Comparison of ENCODE assay signal across 19 mouse cellular contexts in the genomic region with DNA sequence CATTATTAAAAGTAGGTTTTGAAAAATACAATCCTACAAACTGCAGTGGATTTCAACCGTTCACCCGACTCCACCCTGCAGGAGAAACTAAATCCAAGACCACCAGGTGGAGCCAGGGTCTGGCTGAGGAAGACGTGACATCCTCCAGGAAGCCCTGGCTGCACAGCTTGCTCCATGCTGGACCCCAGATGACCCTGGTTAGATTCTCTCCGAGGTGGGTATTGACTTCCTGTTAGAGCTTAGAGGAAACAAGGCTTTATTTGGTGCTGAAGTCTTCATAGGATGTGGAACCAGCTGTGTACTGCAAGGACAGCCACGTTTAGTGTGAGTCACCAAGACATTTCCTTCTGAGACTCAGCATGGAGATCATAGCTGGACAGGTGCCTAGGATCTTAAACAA. TPM values are rescaled to one million over a fixed set of nuclear protein-coding genes. Genes with fewer than 3 reads are reported as not detected.
DNase-seq lines count a peak whose midpoint lies in the region; ATAC-seq and TF ChIP-seq lines count a peak whose summit lies in the region.
"Had no signal": no experiment of that assay in that cellular context is flagged by ENCODE, and none has a peak within 500 bp of the region (broad histone marks: within the 10 kb centered on the region; RNA-seq: fewer than 3 reads in every experiment).

No protein-coding gene starts in this region.

- H3K9ac ChIP-seq in embryonic facial prominence, embryonic 11.5 days (replicated peaks; ENCODE audit: low read length) = no peak overlapping the region
- H3K9ac ChIP-seq in kidney, postnatal 0 days (ENCODE audit: low read depth, low read length) = no peak overlapping the region
- H3K9ac ChIP-seq in kidney, embryonic 16.5 days (replicated peaks; ENCODE audit: low read length) = no peak overlapping the region
- no peak overlapping the region for H3K9ac ChIP-seq in lung, embryonic 16.5 days (ENCODE audit: low read length)
- H3K9ac ChIP-seq in stomach, embryonic 15.5 days = no peak overlapping the region
- H3K9ac ChIP-seq: forebrain, embryonic 12.5 days; limb, embryonic 12.5 days; liver, embryonic 14.5 days had no signal

- WGBS in embryonic facial prominence, embryonic 11.5 days = 72% methylated on average over 5 of the region's 5 CpGs
- 74% methylated on average over 5 of the region's 5 CpGs for WGBS in embryonic facial prominence, embryonic 10.5 days
- WGBS in kidney, postnatal 0 days = 74% methylated on average over 5 of the region's 5 CpGs
- WGBS in kidney, embryonic 16.5 days = 72% methylated on average over 5 of the region's 5 CpGs
- 62% methylated on average over 5 of the region's 5 CpGs for WGBS in lung, embryonic 16.5 days
- WGBS in stomach, embryonic 15.5 days = 65% methylated on average over 5 of the region's 5 CpGs

- no peaks in the 10 kb centered on the region for H3K4me1 ChIP-seq in embryonic facial prominence, embryonic 11.5 days (ENCODE audit: control insufficient read depth, insufficient read depth, low read length)
- H3K4me1 ChIP-seq in embryonic facial prominence, embryonic 10.5 days = no peaks in the 10 kb centered on the region
- H3K4me1 ChIP-seq in kidney, postnatal 0 days (replicated peaks; ENCODE audit: insufficient read depth, low read length) = no peaks in the 10 kb centered on the region
- H3K4me1 ChIP-seq in kidney, embryonic 16.5 days (ENCODE audit: insufficient read depth, low read length) = no peaks in the 10 kb centered on the region
- H3K4me1 ChIP-seq in lung, embryonic 16.5 days (replicated peaks; ENCODE audit: control insufficient read depth, insufficient read depth, low read length) = no peaks in the 10 kb centered on the region
- no peaks in the 10 kb centered on the region for H3K4me1 ChIP-seq in stomach, embryonic 15.5 days
- H3K4me1 ChIP-seq: forebrain, embryonic 12.5 days; heart, embryonic 10.5 days; limb, embryonic 12.5 days had no signal

- no peak overlapping the region for H3K4me3 ChIP-seq in embryonic facial prominence, embryonic 11.5 days (ENCODE audit: low read depth, low read length)
- no peak overlapping the region for H3K4me3 ChIP-seq in embryonic facial prominence, embryonic 10.5 days
- no peak overlapping the region for H3K4me3 ChIP-seq in kidney, postnatal 0 days (replicated peaks; ENCODE audit: low read depth, low read length)
- no peak overlapping the region for H3K4me3 ChIP-seq in kidney, embryonic 16.5 days (ENCODE audit: low read length)
- H3K4me3 ChIP-seq in lung, embryonic 16.5 days (ENCODE audit: low read length) = no peak overlapping the region
- no peak overlapping the region for H3K4me3 ChIP-seq in stomach, embryonic 15.5 days (replicated peaks)
- H3K4me3 ChIP-seq: forebrain, embryonic 12.5 days; heart, embryonic 10.5 days; limb, embryonic 12.5 days had no signal

- peak; percentile 28; the same call in 1 of the 2 replicates for TF ChIP-seq CTCF in kidney, postnatal 0 days (IDR thresholded peaks at IDR 0.05; ENCODE audit: low read depth)

- H3K27ac ChIP-seq in embryonic facial prominence, embryonic 11.5 days (replicated peaks; ENCODE audit: low read depth, low read length) = no peak overlapping the region
- no peak overlapping the region for H3K27ac ChIP-seq in embryonic facial prominence, embryonic 10.5 days (replicated peaks)
- no peak overlapping the region for H3K27ac ChIP-seq in kidney, postnatal 0 days
- H3K27ac ChIP-seq in kidney, embryonic 16.5 days (ENCODE audit: low read length) = no peak overlapping the region
- no peak overlapping the region for H3K27ac ChIP-seq in lung, embryonic 16.5 days (ENCODE audit: low read length)
- H3K27ac ChIP-seq in stomach, embryonic 15.5 days = no peak overlapping the region
- H3K27ac ChIP-seq: forebrain, embryonic 12.5 days; heart, embryonic 10.5 days; limb, embryonic 12.5 days; liver, embryonic 14.5 days had no signal

- no peaks in the 10 kb centered on the region for H3K27me3 ChIP-seq in embryonic facial prominence, embryonic 11.5 days (ENCODE audit: control insufficient read depth, insufficient read depth, low read length)
- no peaks in the 10 kb centered on the region for H3K27me3 ChIP-seq in embryonic facial prominence, embryonic 10.5 days (replicated peaks; ENCODE audit: low read depth, poor library complexity, severe bottlenecking)
- H3K27me3 ChIP-seq in kidney, postnatal 0 days (ENCODE audit: insufficient read depth, low read length) = no peaks in the 10 kb centered on the region
- no peaks in the 10 kb centered on the region for H3K27me3 ChIP-seq in kidney, embryonic 16.5 days (ENCODE audit: insufficient read depth, low read length)
- H3K27me3 ChIP-seq in lung, embryonic 16.5 days (ENCODE audit: control insufficient read depth, insufficient read depth, low read depth, low read length) = no peaks in the 10 kb centered on the region
- no peaks in the 10 kb centered on the region for H3K27me3 ChIP-seq in stomach, embryonic 15.5 days (replicated peaks)
- H3K27me3 ChIP-seq: forebrain, embryonic 12.5 days; limb, embryonic 12.5 days had no signal

- no peak for ATAC-seq in embryonic facial prominence, embryonic 11.5 days (replicated peaks; ENCODE audit: insufficient number of reproducible peaks, low FRiP score, low TSS enrichment, low read depth)
- ATAC-seq in kidney, postnatal 0 days (replicated peaks; ENCODE audit: low FRiP score, low read depth) = no peak
- no peak for ATAC-seq in kidney, embryonic 16.5 days (ENCODE audit: low FRiP score, low TSS enrichment)
- peak; percentile 52 for ATAC-seq in lung, embryonic 16.5 days (ENCODE audit: low read depth)
- peak; percentile 18; the same call in 1 of the 2 replicates for ATAC-seq in stomach, embryonic 15.5 days (ENCODE audit: insufficient read depth, low FRiP score, low read depth)
- ATAC-seq: activated CD4-positive, CD25-positive, alpha-beta regulatory T cell, adult 4 months had no signal

- H3K36me3 ChIP-seq in embryonic facial prominence, embryonic 11.5 days (replicated peaks; ENCODE audit: control insufficient read depth, insufficient read depth, low read depth, low read length) = no peaks in the 10 kb centered on the region
- H3K36me3 ChIP-seq in embryonic facial prominence, embryonic 10.5 days (replicated peaks) = no peaks in the 10 kb centered on the region
- H3K36me3 ChIP-seq in kidney, postnatal 0 days (ENCODE audit: insufficient read depth, low read length) = no peaks in the 10 kb centered on the region
- no peaks in the 10 kb centered on the region for H3K36me3 ChIP-seq in kidney, embryonic 16.5 days (ENCODE audit: insufficient read depth, low read length)
- no peaks in the 10 kb centered on the region for H3K36me3 ChIP-seq in lung, embryonic 16.5 days (ENCODE audit: control insufficient read depth, insufficient read depth, low read length)
- no peaks in the 10 kb centered on the region for H3K36me3 ChIP-seq in stomach, embryonic 15.5 days
- H3K36me3 ChIP-seq: forebrain, embryonic 12.5 days; heart, embryonic 10.5 days; limb, embryonic 12.5 days had no signal

- H3K9me3 ChIP-seq in embryonic facial prominence, embryonic 11.5 days (replicated peaks; ENCODE audit: control insufficient read depth, low read length) = 0 out of 2 replicates have a peak, but pooled peaks cover 2% of the 10 kb centered on the region
- peaks cover 6% of the 10 kb centered on the region for H3K9me3 ChIP-seq in embryonic facial prominence, embryonic 10.5 days
- 0 out of 2 replicates have a peak, but pooled peaks cover 5% of the 10 kb centered on the region for H3K9me3 ChIP-seq in kidney, postnatal 0 days (replicated peaks; ENCODE audit: low read length)
- H3K9me3 ChIP-seq in kidney, embryonic 16.5 days (ENCODE audit: low read length) = peaks cover 9% of the 10 kb centered on the region; the same call in 1 of the 2 replicates
- H3K9me3 ChIP-seq in lung, embryonic 16.5 days (ENCODE audit: control insufficient read depth, low read length) = peaks cover 16% of the 10 kb centered on the region
- H3K9me3 ChIP-seq in stomach, embryonic 15.5 days = no peaks in the 10 kb centered on the region

- H3K4me2 ChIP-seq in embryonic facial prominence, embryonic 11.5 days (ENCODE audit: low read depth, low read length) = no peak overlapping the region
- no peak overlapping the region for H3K4me2 ChIP-seq in kidney, postnatal 0 days (ENCODE audit: low read length)
- H3K4me2 ChIP-seq in kidney, embryonic 16.5 days (replicated peaks; ENCODE audit: low read depth, low read length) = no peak overlapping the region
- H3K4me2 ChIP-seq in lung, embryonic 16.5 days (ENCODE audit: low read depth, low read length) = no peak overlapping the region
- no peak overlapping the region for H3K4me2 ChIP-seq in stomach, embryonic 15.5 days
- H3K4me2 ChIP-seq: forebrain, embryonic 12.5 days; limb, embryonic 12.5 days had no signal

- peak; percentile 7 for DNase-seq in embryonic facial prominence, embryonic 11.5 days (ENCODE audit: low spot score)
- DNase-seq in embryonic facial prominence, embryonic 10.5 days (ENCODE audit: low spot score) = no peak
- peak; percentile 48 for DNase-seq in kidney, postnatal 0 days (ENCODE audit: low spot score)
- no peak for DNase-seq in lung, postnatal 14 days
- DNase-seq in retina, postnatal 1 day = no peak
- DNase-seq: B cell, adult 2 months; cerebellum, adult 9-10 months; gastrocnemius, postnatal 14 days; midbrain, embryonic 14.5 days; right cerebral cortex, postnatal 4 days had no signal

RNA-seq across cellular contexts. Expression of gene Ceacam15, which starts 13.7 kb away (rescaled TPM):
- polyA plus RNA-seq in embryonic facial prominence, embryonic 11.5 days (2014; fragmentation: Nextera tagmentation; extraction: Ambion mirVana) = not detected in 2 replicates
- not detected in 2 replicates for polyA plus RNA-seq in embryonic facial prominence, embryonic 10.5 days (2016; fragmentation: Nextera tagmentation; extraction: Ambion mirVana)
- polyA plus RNA-seq in kidney, postnatal 0 days (2015; fragmentation: Nextera tagmentation; extraction: Ambion mirVana) = not detected in 2 replicates
- not detected in 2 replicates for polyA plus RNA-seq in kidney, embryonic 16.5 days (2015; fragmentation: Nextera tagmentation; extraction: Ambion mirVana)
- polyA plus RNA-seq in lung, embryonic 16.5 days (2015; fragmentation: Nextera tagmentation; extraction: Ambion mirVana) = not detected in 2 replicates
- not detected in 2 replicates for polyA plus RNA-seq in stomach, embryonic 15.5 days (2015; fragmentation: Nextera tagmentation; extraction: Ambion mirVana)
- polyA plus RNA-seq: forebrain, embryonic 12.5 days; hindbrain, embryonic 11.5 days; limb, embryonic 12.5 days; liver, embryonic 14.5 days; midbrain, embryonic 14.5 days had no signal

RNA-seq across cellular contexts. Expression of gene Ceacam9, which starts 32.5 kb away (rescaled TPM):
- polyA plus RNA-seq in embryonic facial prominence, embryonic 11.5 days (2014; fragmentation: Nextera tagmentation; extraction: Ambion mirVana) = not detected in 2 replicates
- polyA plus RNA-seq in embryonic facial prominence, embryonic 10.5 days (2016; fragmentation: Nextera tagmentation; extraction: Ambion mirVana) = not detected in 2 replicates
- polyA plus RNA-seq in kidney, postnatal 0 days (2015; fragmentation: Nextera tagmentation; extraction: Ambion mirVana) = not detected in 2 replicates
- polyA plus RNA-seq in kidney, embryonic 16.5 days (2015; fragmentation: Nextera tagmentation; extraction: Ambion mirVana) = not detected in 2 replicates
- polyA plus RNA-seq in lung, embryonic 16.5 days (2015; fragmentation: Nextera tagmentation; extraction: Ambion mirVana) = not detected in 2 replicates
- polyA plus RNA-seq in stomach, embryonic 15.5 days (2015; fragmentation: Nextera tagmentation; extraction: Ambion mirVana) = not detected in 2 replicates
- polyA plus RNA-seq: activated CD4-positive, CD25-positive, alpha-beta regulatory T cell, adult 4 months; forebrain, embryonic 12.5 days; heart, embryonic 10.5 days; hindbrain, embryonic 11.5 days; limb, embryonic 12.5 days; liver, embryonic 14.5 days; midbrain, embryonic 14.5 days had no signal

RNA-seq across cellular contexts. Expression of gene Ap2s1, which starts 49.0 kb away (rescaled TPM):
- polyA plus RNA-seq in embryonic facial prominence, embryonic 11.5 days (2014; fragmentation: Nextera tagmentation; extraction: Ambion mirVana) = 262 and 279 TPM in 2 replicates
- polyA plus RNA-seq in embryonic facial prominence, embryonic 10.5 days (2016; fragmentation: Nextera tagmentation; extraction: Ambion mirVana) = 250 and 256 TPM in 2 replicates
- 262 and 263 TPM in 2 replicates for polyA plus RNA-seq in kidney, postnatal 0 days (2015; fragmentation: Nextera tagmentation; extraction: Ambion mirVana)
- polyA plus RNA-seq in kidney, embryonic 16.5 days (2015; fragmentation: Nextera tagmentation; extraction: Ambion mirVana) = 269 and 282 TPM in 2 replicates
- polyA plus RNA-seq in lung, embryonic 16.5 days (2015; fragmentation: Nextera tagmentation; extraction: Ambion mirVana) = 275 and 283 TPM in 2 replicates
- polyA plus RNA-seq in stomach, embryonic 15.5 days (2015; fragmentation: Nextera tagmentation; extraction: Ambion mirVana) = 251 and 272 TPM in 2 replicates

Comparison
In these comparisons a context has a peak if more than half of its experiments do, and no peak if none do; other contexts are left out.
1. DNase-seq: peak in embryonic facial prominence, embryonic 11.5 days (single experiment) and kidney, postnatal 0 days (single experiment); none in embryonic facial prominence, embryonic 10.5 days (single experiment), lung, postnatal 14 days (single experiment) and retina, postnatal 1 day (single experiment).
2. ATAC-seq: peak in lung, embryonic 16.5 days (single experiment) and stomach, embryonic 15.5 days (single experiment); none in embryonic facial prominence, embryonic 11.5 days (single experiment), kidney, postnatal 0 days (single experiment) and kidney, embryonic 16.5 days (single experiment).